Mouse (Mus musculus) cerebellum, postnatal 25 days (tissue): Measurements from ENCODE around the gene Mcts2.
A peak's percentile ranks its signal among the peaks of the same experiment; 100 is the strongest.

Experiments
- DNase-seq, 2 experiments: peaks; one replicate each; pipeline ENCODE4 v3.0.0; 2021; ENCODE audit warnings: mixed read lengths in 2 of 2

Gene Mcts2

GRCm38 (mm10) chr2:152686399-152686798 lies 436 bp upstream of the Mcts2 start:
- DNase-seq = no peak

GRCm38 (mm10) chr2:152691564-152692217 lies 4.9 kb downstream of the Mcts2 start:
- DNase-seq = peak in 1 of 2 experiments; percentile 65

GRCm38 (mm10) chr2:152693233-152693632 lies 6.4 kb downstream of the Mcts2 start:
- DNase-seq = peak; percentile 79 to 85

- DNase-seq = no peak
Measured at GRCm38 (mm10) chr2:152693735-152694134, 6.9 kb downstream of the Mcts2 start.

GRCm38 (mm10) chr2:152694708-152695107 lies 7.9 kb downstream of the Mcts2 start:
- DNase-seq = no peak

GRCm38 (mm10) chr2:152696016-152696415 lies 9.2 kb downstream of the Mcts2 start:
- DNase-seq = no peak

GRCm38 (mm10) chr2:152696476-152697164 lies 9.8 kb downstream of the Mcts2 start:
- DNase-seq = peak; percentile 97 to 98

- DNase-seq = peak; percentile 62 to 63
Measured at GRCm38 (mm10) chr2:152700138-152700537, 13.3 kb downstream of the Mcts2 start.

GRCm38 (mm10) chr2:152700725-152701124 lies 13.9 kb downstream of the Mcts2 start:
- DNase-seq = peak; percentile 61 to 75

GRCm38 (mm10) chr2:152703596-152704255 lies 16.9 kb downstream of the Mcts2 start:
- DNase-seq = peak; percentile 72 to 75

- DNase-seq = peak in 1 of 2 experiments; percentile 80
Measured at GRCm38 (mm10) chr2:152704256-152704605, 17.4 kb downstream of the Mcts2 start.

GRCm38 (mm10) chr2:152704811-152705370 lies 18.1 kb downstream of the Mcts2 start:
- peak; percentile 56 to 61 for DNase-seq

GRCm38 (mm10) chr2:152705993-152706571 lies 19.2 kb downstream of the Mcts2 start:
- peak; percentile 55 to 69 for DNase-seq

GRCm38 (mm10) chr2:152707186-152707585 lies 20.4 kb downstream of the Mcts2 start:
- DNase-seq = no peak

GRCm38 (mm10) chr2:152707627-152708026 lies 20.8 kb downstream of the Mcts2 start:
- peak; percentile 78 to 85 for DNase-seq

GRCm38 (mm10) chr2:152709066-152709465 lies 22.2 kb downstream of the Mcts2 start:
- no peak for DNase-seq

GRCm38 (mm10) chr2:152716241-152716772 lies 29.5 kb downstream of the Mcts2 start:
- DNase-seq = no peak

GRCm38 (mm10) chr2:152717652-152718051 lies 30.8 kb downstream of the Mcts2 start:
- DNase-seq = no peak

- no peak for DNase-seq
Measured at GRCm38 (mm10) chr2:152718076-152718475, 31.2 kb downstream of the Mcts2 start.

GRCm38 (mm10) chr2:152723651-152724331 lies 37.0 kb downstream of the Mcts2 start:
- DNase-seq = peak; percentile 30 to 53

GRCm38 (mm10) chr2:152724332-152724723 lies 37.5 kb downstream of the Mcts2 start:
- no peak for DNase-seq

GRCm38 (mm10) chr2:152725178-152725750 lies 38.4 kb downstream of the Mcts2 start:
- DNase-seq = no peak
